Mouse (Mus musculus) small intestine, adult 2 months (tissue): ENCODE results near the gene Map4k5.

Source experiments
- CTCF ChIP-seq: fragments of 200-500 bp; IDR thresholded peaks from 2 replicates; pipeline ENCODE4 v1.5.1; 2012; ENCODE audit warnings: low read depth, mild to moderate bottlenecking, control low read depth, inconsistent platforms, low read length, moderate library complexity, mixed read lengths; ENCODE audit not compliant: insufficient replicate concordance, insufficient read length; ENCODE audit errors: extremely low read depth
- POLR2A ChIP-seq: fragments of 200-500 bp; IDR thresholded peaks from 2 replicates; pipeline ENCODE4 v1.6.1; 2012; ENCODE audit warnings: low read depth, mild to moderate bottlenecking, control low read depth, inconsistent platforms, low read length, moderate library complexity

DNA sequence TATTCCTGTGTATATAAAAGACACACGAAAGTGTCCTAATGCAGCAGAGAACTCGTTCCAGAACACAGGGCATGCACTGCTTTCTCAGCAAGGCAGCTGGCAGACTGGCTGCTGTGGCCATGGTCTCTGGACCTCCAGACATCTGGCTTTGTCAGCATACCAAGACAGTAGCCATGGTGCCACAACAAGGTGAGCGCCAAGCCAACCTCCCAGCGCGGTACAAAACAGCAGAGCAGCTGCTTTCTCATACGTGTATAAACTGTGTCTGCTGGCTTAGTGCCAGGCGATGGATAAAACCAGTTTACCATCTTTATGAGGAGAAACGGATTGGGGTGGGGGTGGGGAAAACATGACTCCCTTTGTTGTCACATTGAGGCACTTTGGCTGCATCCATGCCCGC, 127.5 kb downstream of the Map4k5 start:
- TF ChIP-seq POLR2A (no peak), CTCF (no peak)
